Mouse (Mus musculus): Measurements from ENCODE around the gene Map1lc3b. TPM values are rescaled to one million over a fixed set of nuclear protein-coding genes. Genes with fewer than 3 reads are reported as not detected.

Gene Map1lc3b
- polyA plus RNA-seq (2012; rRNA removed) (49.6 and 59.5 TPM in 2 replicates), polyA plus RNA-seq (2014; fragmentation: Nextera tagmentation; extraction: Ambion mirVana) (226 and 238 TPM in 2 replicates)

DNA sequence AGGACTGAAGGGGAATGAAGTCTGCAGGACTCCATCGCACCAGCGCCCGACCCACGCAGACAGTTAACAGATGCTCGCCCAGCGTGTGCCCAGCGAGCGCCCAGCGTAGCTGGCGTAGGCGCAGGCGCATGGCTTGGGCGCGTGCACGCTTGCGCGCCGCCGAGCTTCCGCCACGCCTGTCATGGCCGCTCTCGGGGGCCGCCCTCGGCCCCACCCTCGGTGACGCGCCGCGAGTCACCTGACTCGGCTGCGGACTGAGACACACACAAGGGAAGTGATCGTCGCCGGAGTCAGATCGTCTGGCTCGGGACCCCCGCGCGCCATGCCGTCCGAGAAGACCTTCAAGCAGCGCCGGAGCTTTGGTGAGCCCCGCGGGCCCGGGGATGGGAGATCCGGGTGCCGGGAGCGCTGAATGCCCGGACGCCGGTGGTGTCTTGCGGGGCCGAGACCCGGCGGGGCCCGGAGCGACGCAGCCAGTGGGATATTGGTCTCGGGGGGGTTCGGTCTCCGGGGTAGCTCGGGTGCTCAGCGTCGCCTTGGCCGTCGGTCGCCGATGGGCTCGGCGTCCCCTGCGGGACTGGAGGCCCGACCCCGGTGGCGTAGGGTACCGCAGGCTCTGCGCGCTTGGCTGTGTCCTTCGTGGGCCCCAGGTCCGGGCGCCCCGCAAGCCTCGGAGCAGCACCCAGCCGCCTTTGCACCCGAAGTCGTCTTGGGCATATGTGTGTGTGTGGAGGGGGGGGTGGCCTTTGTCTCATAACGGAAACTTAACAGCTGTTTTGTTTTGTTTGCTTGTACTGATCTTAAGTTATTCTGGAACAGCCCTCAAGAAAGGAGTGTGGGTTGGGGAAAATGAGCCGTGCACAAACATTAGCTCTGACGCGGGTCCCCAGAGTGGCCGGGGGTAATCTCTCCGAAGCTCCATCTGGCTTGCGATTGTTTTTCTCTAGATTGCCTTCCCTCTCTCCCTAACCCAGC is at the start of gene Map1lc3b:
Gene Map1lc3b (plus strand): TSS at position 159 of the 975 bp plus-strand sequence.
- Histone ChIP-seq H3K9me3 (ENCODE audit: control insufficient read depth, low read length) (no peaks in the 10 kb centered on the region), H3K9ac (ENCODE audit: low read depth, low read length, severe bottlenecking) (peak within 1 kb of the TSS; percentile 89), H3K36me3 (ENCODE audit: control insufficient read depth, insufficient read depth, low read length) (peaks cover 19% of the 10 kb centered on the region), H3K4me2 (replicated peaks; ENCODE audit: low read depth, low read length, severe bottlenecking) (peak within 1 kb of the TSS; percentile 93), H3K4me1 (ENCODE audit: control insufficient read depth, insufficient read depth, low read length) (peaks cover 11% of the 10 kb centered on the region), H3K4me3 (replicated peaks; ENCODE audit: low read length) (peak within 1 kb of the TSS; percentile 86), H3K27ac (replicated peaks; ENCODE audit: low read depth, low read length) (peak within 1 kb of the TSS; percentile 73), H3K27me3 (ENCODE audit: control insufficient read depth, insufficient read depth, low read length) (no peaks in the 10 kb centered on the region)
- under 1% methylated on average over 81 of the region's 94 CpGs for WGBS
- DNase-seq (ENCODE audit: low spot score) (peak; percentile 94), ATAC-seq (ENCODE audit: low FRiP score, low read depth) (peak; percentile 88)
- TF ChIP-seq POLR2A (IDR thresholded peaks at IDR 0.05; ENCODE audit: borderline replicate concordance, extremely low read depth, insufficient read depth, insufficient read length), result peak; percentile 86; the same call in 1 of the 2 replicates

DNA sequence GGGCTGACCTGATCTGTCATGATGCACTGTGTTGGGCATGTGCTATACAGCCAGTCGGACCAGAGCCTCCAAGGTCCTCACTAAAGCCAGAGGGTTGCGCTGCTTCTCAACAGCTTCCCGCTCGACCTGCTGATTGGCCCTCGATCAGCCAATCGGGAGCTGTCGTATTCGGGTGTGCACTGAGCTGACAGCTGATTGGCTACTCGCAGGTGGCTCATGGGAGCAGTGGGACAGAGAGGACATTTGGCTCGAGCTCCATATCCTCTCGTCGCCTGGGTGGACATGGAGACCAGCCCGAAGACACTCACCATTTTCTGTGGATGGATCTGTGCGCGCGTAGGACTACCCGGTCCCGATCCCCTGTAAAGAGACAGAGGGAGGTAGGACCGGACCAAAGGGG is 48.3 kb upstream of the Map1lc3b start:
- Histone ChIP-seq H3K4me2 (replicated peaks; ENCODE audit: low read depth, low read length, severe bottlenecking) (no peak overlapping the region), H3K4me3 (replicated peaks; ENCODE audit: low read length) (no peak overlapping the region), H3K9me3 (ENCODE audit: control insufficient read depth, low read length) (no peaks in the 10 kb centered on the region), H3K4me1 (ENCODE audit: control insufficient read depth, insufficient read depth, low read length) (no peaks in the 10 kb centered on the region), H3K36me3 (ENCODE audit: control insufficient read depth, insufficient read depth, low read length) (no peaks in the 10 kb centered on the region), H3K27ac (replicated peaks; ENCODE audit: low read depth, low read length) (no peak overlapping the region), H3K9ac (ENCODE audit: low read depth, low read length, severe bottlenecking) (no peak overlapping the region), H3K27me3 (ENCODE audit: control insufficient read depth, insufficient read depth, low read length) (no peaks in the 10 kb centered on the region)
- no peak for TF ChIP-seq POLR2A (IDR thresholded peaks at IDR 0.05; ENCODE audit: borderline replicate concordance, extremely low read depth, insufficient read depth, insufficient read length)
- WGBS, result 81% methylated on average over 19 of the region's 19 CpGs
- no peak for DNase-seq (ENCODE audit: low spot score)
- ATAC-seq (ENCODE audit: low FRiP score, low read depth), result no peak

DNA sequence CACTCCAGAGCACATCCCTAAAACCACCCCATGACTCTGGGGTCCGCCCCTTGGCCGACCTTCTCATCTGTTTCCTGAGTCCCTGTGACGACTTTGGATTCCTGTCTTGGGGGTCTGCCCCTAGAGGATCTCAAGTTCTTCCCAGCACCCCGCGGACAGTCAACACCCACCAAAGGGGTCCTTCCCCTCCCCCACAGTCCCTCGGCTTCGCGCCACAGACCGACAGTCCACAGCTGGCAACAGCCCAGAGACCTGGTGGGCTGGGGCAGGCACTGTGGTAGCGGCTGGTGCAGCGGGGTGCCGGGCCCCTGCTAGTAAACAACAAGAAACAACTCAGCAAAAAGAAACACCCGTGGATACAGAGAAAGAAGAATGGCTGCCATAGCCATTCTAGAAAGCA is 47.3 kb upstream of the Map1lc3b start:
- Histone ChIP-seq H3K4me1 (ENCODE audit: control insufficient read depth, insufficient read depth, low read length) (no peaks in the 10 kb centered on the region), H3K9me3 (ENCODE audit: control insufficient read depth, low read length) (no peaks in the 10 kb centered on the region), H3K9ac (ENCODE audit: low read depth, low read length, severe bottlenecking) (no peak overlapping the region), H3K4me3 (replicated peaks; ENCODE audit: low read length) (no peak overlapping the region), H3K36me3 (ENCODE audit: control insufficient read depth, insufficient read depth, low read length) (no peaks in the 10 kb centered on the region), H3K27me3 (ENCODE audit: control insufficient read depth, insufficient read depth, low read length) (no peaks in the 10 kb centered on the region), H3K4me2 (replicated peaks; ENCODE audit: low read depth, low read length, severe bottlenecking) (no peak overlapping the region), H3K27ac (replicated peaks; ENCODE audit: low read depth, low read length) (no peak overlapping the region)
- ATAC-seq (ENCODE audit: low FRiP score, low read depth) (no peak), DNase-seq (ENCODE audit: low spot score) (no peak)
- no peak for TF ChIP-seq POLR2A (IDR thresholded peaks at IDR 0.05; ENCODE audit: borderline replicate concordance, extremely low read depth, insufficient read depth, insufficient read length)
- WGBS, result 62% methylated on average over 13 of the region's 13 CpGs

DNA sequence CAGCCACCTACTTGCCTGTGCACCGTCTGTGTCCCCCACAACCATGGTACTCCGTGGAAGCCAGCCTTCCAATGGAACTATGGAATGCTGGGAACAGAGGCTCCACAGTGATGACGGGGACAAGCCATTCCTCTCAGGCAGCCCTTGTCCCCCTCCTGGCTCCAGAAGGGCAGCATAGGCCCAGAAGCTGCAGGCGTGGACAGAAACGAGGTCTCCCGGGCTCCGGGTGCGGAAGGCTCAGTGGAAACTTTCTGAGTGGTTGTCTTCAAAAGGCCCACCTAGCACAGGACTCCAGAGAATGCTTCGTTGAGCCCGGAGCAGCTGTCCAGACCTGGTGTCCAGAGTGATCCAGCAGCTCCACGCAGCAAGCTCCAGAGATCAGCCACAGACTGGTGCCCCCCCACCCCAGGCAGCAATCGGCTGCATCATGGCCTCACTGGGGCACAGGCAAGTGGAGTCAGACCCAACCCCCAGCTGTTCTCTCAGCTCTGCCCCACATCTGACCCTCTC is 45.8 kb upstream of the Map1lc3b start, which contains the start of gene 1700018B08Rik:
Gene 1700018B08Rik (minus strand): TSS at position 45 of the 510 bp plus-strand sequence.
- ATAC-seq (ENCODE audit: low FRiP score, low read depth), result no peak
- no peak within 1 kb of the TSS for H3K4me2 ChIP-seq (replicated peaks; ENCODE audit: low read depth, low read length, severe bottlenecking)
- no peak for TF ChIP-seq POLR2A (IDR thresholded peaks at IDR 0.05; ENCODE audit: borderline replicate concordance, extremely low read depth, insufficient read depth, insufficient read length)
- peaks cover under 1% of the 10 kb centered on the region; the same call in 1 of the 2 replicates for H3K36me3 ChIP-seq (ENCODE audit: control insufficient read depth, insufficient read depth, low read length)
- H3K27ac ChIP-seq (replicated peaks; ENCODE audit: low read depth, low read length), result no peak within 1 kb of the TSS
- DNase-seq (ENCODE audit: low spot score), result no peak
- no peak within 1 kb of the TSS for H3K4me3 ChIP-seq (replicated peaks; ENCODE audit: low read length)
- H3K27me3 ChIP-seq (ENCODE audit: control insufficient read depth, insufficient read depth, low read length), result no peaks in the 10 kb centered on the region
- 84% methylated on average over 12 of the region's 12 CpGs for WGBS
- H3K4me1 ChIP-seq (ENCODE audit: control insufficient read depth, insufficient read depth, low read length), result no peaks in the 10 kb centered on the region
- H3K9ac ChIP-seq (ENCODE audit: low read depth, low read length, severe bottlenecking), result no peak within 1 kb of the TSS
- H3K9me3 ChIP-seq (ENCODE audit: control insufficient read depth, low read length), result no peaks in the 10 kb centered on the region

DNA sequence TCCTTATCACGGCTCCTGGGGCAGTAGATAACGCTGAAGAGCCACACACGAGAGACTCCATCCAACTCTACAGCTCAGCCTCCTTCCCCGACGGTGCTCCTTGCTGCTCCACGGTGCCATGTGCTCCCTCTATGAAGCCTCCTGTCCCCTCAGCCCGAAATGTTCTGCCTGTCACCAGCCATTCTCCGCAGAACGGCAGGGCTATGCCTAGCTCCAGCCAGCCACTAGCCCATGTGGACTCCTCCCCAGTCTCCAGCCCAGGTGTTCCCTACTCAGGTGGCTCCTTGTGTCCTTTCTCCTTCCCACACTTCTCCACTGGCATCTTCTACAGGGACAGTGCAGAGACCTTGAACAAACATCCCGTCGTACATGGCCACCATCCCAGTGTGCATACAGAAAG is 45.2 kb upstream of the Map1lc3b start:
- WGBS, result 69% methylated on average over 11 of the region's 11 CpGs
- Histone ChIP-seq H3K27me3 (ENCODE audit: control insufficient read depth, insufficient read depth, low read length) (no peaks in the 10 kb centered on the region), H3K36me3 (ENCODE audit: control insufficient read depth, insufficient read depth, low read length) (peaks cover 4% of the 10 kb centered on the region; the same call in 1 of the 2 replicates), H3K4me2 (replicated peaks; ENCODE audit: low read depth, low read length, severe bottlenecking) (no peak overlapping the region), H3K9me3 (ENCODE audit: control insufficient read depth, low read length) (no peaks in the 10 kb centered on the region), H3K4me1 (ENCODE audit: control insufficient read depth, insufficient read depth, low read length) (no peaks in the 10 kb centered on the region), H3K27ac (replicated peaks; ENCODE audit: low read depth, low read length) (no peak overlapping the region), H3K4me3 (replicated peaks; ENCODE audit: low read length) (no peak overlapping the region), H3K9ac (ENCODE audit: low read depth, low read length, severe bottlenecking) (no peak overlapping the region)
- TF ChIP-seq POLR2A (IDR thresholded peaks at IDR 0.05; ENCODE audit: borderline replicate concordance, extremely low read depth, insufficient read depth, insufficient read length), result no peak
- DNase-seq (ENCODE audit: low spot score) (no peak), ATAC-seq (ENCODE audit: low FRiP score, low read depth) (no peak)

Data from limb, embryonic 14.5 days (tissue).